Mouse (Mus musculus) limb, embryonic 15.5 days (tissue): ENCODE measurements at regions not wholly inside any gene's neighbourhood (a gene's known extent, or its start where the extent isn't known, plus 50 kb on each side); places are given as distances from the start of the nearest gene placed in this dataset.

Source experiments
- ATAC-seq: fragments of 200-750 bp; cut with Nextera tagmentation; 2 replicates; pipeline ENCODE4 v1.8.0; 2017; ENCODE audit warnings: low read depth, moderate TSS enrichment; ENCODE audit not compliant: insufficient number of reproducible peaks, low FRiP score, low TSS enrichment
- H3K27ac ChIP-seq: fragments of 300-500 bp; sonication (generic); 2 replicates; pipeline ENCODE4 v1.5.1; 2015; ENCODE audit warnings: moderate library complexity, mild to moderate bottlenecking, inconsistent platforms
- H3K27me3 ChIP-seq: fragments of 300-500 bp; sonication (generic); 2 replicates; pipeline ENCODE4 v1.6.1; 2015; ENCODE audit warnings: inconsistent platforms
- H3K36me3 ChIP-seq: fragments of 300-500 bp; sonication (generic); 2 replicates; pipeline ENCODE4 v1.6.1; 2015; ENCODE audit warnings: inconsistent platforms
- H3K4me1 ChIP-seq: fragments of 300-500 bp; sonication (generic); 2 replicates; pipeline ENCODE4 v1.6.1; 2015; ENCODE audit warnings: inconsistent platforms
- H3K4me2 ChIP-seq: fragments of 300-500 bp; sonication (generic); 2 replicates; pipeline ENCODE4 v1.6.1; 2015; ENCODE audit warnings: mild to moderate bottlenecking, inconsistent platforms
- H3K4me3 ChIP-seq: fragments of 300-500 bp; sonication (generic); 2 replicates; pipeline ENCODE4 v1.5.1; 2015; ENCODE audit warnings: mild to moderate bottlenecking, inconsistent platforms
- H3K9ac ChIP-seq: fragments of 300-500 bp; sonication (generic); 2 replicates; pipeline ENCODE4 v1.6.1; 2015; ENCODE audit warnings: inconsistent platforms
- H3K9me3 ChIP-seq: fragments of 300-500 bp; sonication (generic); 2 replicates; pipeline ENCODE4 v1.6.1; 2016; ENCODE audit warnings: inconsistent platforms
- WGBS: fragments of 180-500 bp; shearing (Covaris S2); methylation state at CpG from one replicate; pipeline ENCODE4 v1.1.7; 2015; 5-methylcytosine and 5-hydroxymethylcytosine counted together

- Histone ChIP-seq H3K9ac (no peak overlapping the region), H3K27me3 (no peaks in the 10 kb centered on the region), H3K4me2 (peak overlapping the region; percentile 17), H3K36me3 (no peaks in the 10 kb centered on the region), H3K27ac (no peak overlapping the region; the same call in 1 of the 2 replicates), H3K4me1 (peaks cover 22% of the 10 kb centered on the region), H3K4me3 (no peak overlapping the region), H3K9me3 (no peaks in the 10 kb centered on the region)
- 39% methylated on average over 19 of the region's 19 CpGs for WGBS
- ATAC-seq: peak; percentile 77
These were observed 71.8 kb downstream of the Gm525 start for GRCm38 (mm10) chr11:89145281-89145945.

- Histone ChIP-seq H3K27ac (no peak overlapping the region), H3K4me3 (no peak overlapping the region), H3K36me3 (no peaks in the 10 kb centered on the region), H3K9ac (no peak overlapping the region), H3K9me3 (no peaks in the 10 kb centered on the region), H3K27me3 (no peaks in the 10 kb centered on the region), H3K4me2 (no peak overlapping the region), H3K4me1 (peaks cover 22% of the 10 kb centered on the region)
- ATAC-seq: no peak
- WGBS: 22% methylated on average over 9 of the region's 9 CpGs
These were observed 69.0 kb downstream of the Gm525 start for GRCm38 (mm10) chr11:89142527-89143154.
